Mouse (Mus musculus) erythroblast, embryonic 14.5 days (primary cell): ENCODE measurements around the gene Znrf1.

Experiments
- GATA1 ChIP-seq: IDR thresholded peaks from 2 replicates; pipeline ENCODE4 v1.6.1; 2012; ENCODE audit warnings: low read length, inconsistent platforms, mixed read lengths
- TAL1 ChIP-seq: IDR thresholded peaks from 3 replicates; pipeline ENCODE4 v1.6.1; 2012; ENCODE audit warnings: low read length, inconsistent platforms, mixed read lengths

- no peak for TF ChIP-seq TAL1
- no peak for TF ChIP-seq GATA1
Observed at GRCm38 (mm10) chr8:111602050-111602449, 66.2 kb downstream of the Znrf1 start.
